ENCODE assay signal across 36 mouse cellular contexts in the genomic region with DNA sequence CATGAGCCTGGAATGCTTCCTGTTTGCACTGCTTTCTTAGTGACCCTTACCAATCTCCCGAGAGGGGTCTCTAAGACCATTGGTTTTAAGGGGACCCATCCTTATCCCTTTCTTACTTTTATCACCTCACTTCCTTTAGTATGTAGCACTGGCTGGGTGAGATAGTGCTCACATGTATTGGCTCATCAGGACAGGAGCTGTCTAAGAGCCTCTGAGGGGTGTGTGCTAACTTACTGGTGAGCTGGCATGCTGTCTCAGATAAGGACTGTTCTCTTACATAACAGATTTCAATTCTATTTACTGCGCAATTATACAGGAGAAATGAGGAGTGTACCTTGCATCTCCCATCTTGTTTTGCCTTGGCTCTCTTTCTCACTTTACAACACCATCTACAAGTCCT. TPM values are rescaled to one million over a fixed set of nuclear protein-coding genes. Genes with fewer than 3 reads are reported as not detected.
DNase-seq lines count a peak whose midpoint lies in the region; ATAC-seq and TF ChIP-seq lines count a peak whose summit lies in the region.
"Had no signal": no experiment of that assay in that cellular context is flagged by ENCODE, and none has a peak within 500 bp of the region (broad histone marks: within the 10 kb centered on the region; RNA-seq: fewer than 3 reads in every experiment).

No protein-coding gene starts in this region.

- 59% methylated on average over 2 of the region's 2 CpGs for WGBS in intestine, postnatal 0 days
- 8% methylated on average over 2 of the region's 2 CpGs for WGBS in liver, embryonic 14.5 days (ENCODE audit: insufficient replicate concordance)

- DNase-seq in liver, embryonic 14.5 days (ENCODE audit: low read depth in 3 of 3, low spot score in 3 of 3): peak in 1 of 3 experiments; percentile 26
- no peak for DNase-seq in kidney, postnatal 10 days
- no peak for DNase-seq in testis, postnatal 14 days (ENCODE audit: low spot score)
- no peak for DNase-seq in embryo, embryonic 10.5 days (ENCODE audit: low spot score)
- DNase-seq: adrenal gland, adult 8-10 months; B cell, adult 2 months; cerebellum, adult 11 months; cerebellum, postnatal 10 days; gastrocnemius, adult 2 months; kidney, adult 18-20 months; kidney, postnatal 36 days; lung, adult 18-20 months; right cerebral cortex, adult 18-20 months; right cerebral cortex, postnatal 4 days; thymus, adult 2 months; thymus, postnatal 36 days had no signal

- H3K27me3 ChIP-seq in intestine, postnatal 0 days (replicated peaks; ENCODE audit: control insufficient read depth, insufficient read depth, low read length): no peaks in the 10 kb centered on the region
- no peaks in the 10 kb centered on the region for H3K27me3 ChIP-seq in liver, embryonic 14.5 days (ENCODE audit: control insufficient read depth, insufficient read depth, low read length)
- H3K27me3 ChIP-seq: embryonic facial prominence, embryonic 15.5 days; heart, embryonic 15.5 days; kidney, embryonic 15.5 days; limb, embryonic 12.5 days; neural tube, embryonic 12.5 days had no signal

- 0 out of 2 replicates have a peak, but pooled peaks cover 3% of the 10 kb centered on the region for H3K4me1 ChIP-seq in intestine, postnatal 0 days (replicated peaks; ENCODE audit: control insufficient read depth, insufficient read depth, low read length)
- H3K4me1 ChIP-seq in liver, embryonic 14.5 days (replicated peaks; ENCODE audit: control insufficient read depth in 2 of 2, insufficient read depth in 2 of 2, low read length in 1 of 2): peaks cover 3 to 20% of the 10 kb centered on the region in 2 experiments; a peak in 3 of 4 replicates
- H3K4me1 ChIP-seq: embryonic facial prominence, embryonic 15.5 days; heart, embryonic 15.5 days; kidney, embryonic 15.5 days; limb, embryonic 12.5 days; neural tube, embryonic 12.5 days had no signal

- no peak overlapping the region for H3K4me3 ChIP-seq in intestine, postnatal 0 days (ENCODE audit: low read depth, low read length)
- no peak overlapping the region for H3K4me3 ChIP-seq in liver, embryonic 14.5 days (ENCODE audit: insufficient read depth in 1 of 2, low read depth in 2 of 2, low read length in 2 of 2)
- H3K4me3 ChIP-seq: embryonic facial prominence, embryonic 10.5 days; embryonic facial prominence, embryonic 15.5 days; gastrocnemius, adult 2 months; heart, embryonic 15.5 days; kidney, embryonic 15.5 days; layer of hippocampus, adult 2 months; left cerebral cortex, adult 2 months; limb, embryonic 12.5 days; myocyte; neural tube, embryonic 12.5 days had no signal

- H3K4me2 ChIP-seq in intestine, postnatal 0 days (replicated peaks; ENCODE audit: low read depth): no peak overlapping the region
- H3K4me2 ChIP-seq in liver, embryonic 14.5 days (ENCODE audit: low read depth): no peak overlapping the region
- H3K4me2 ChIP-seq: embryonic facial prominence, embryonic 15.5 days; heart, embryonic 15.5 days; kidney, embryonic 15.5 days; limb, embryonic 12.5 days; midbrain, embryonic 11.5 days; neural tube, embryonic 12.5 days had no signal

- ATAC-seq in common myeloid progenitor, adult 5-6 weeks (replicated peaks; ENCODE audit: low read depth, poor library complexity, severe bottlenecking): peak; percentile 73
- peak; percentile 61 for ATAC-seq in intestine, postnatal 0 days
- peak; percentile 91 for ATAC-seq in liver, embryonic 14.5 days (ENCODE audit: insufficient read depth)
- peak; percentile 98 for ATAC-seq in megakaryocyte-erythroid progenitor cell, adult 5-6 weeks (replicated peaks; ENCODE audit: low FRiP score, low TSS enrichment, poor library complexity, severe bottlenecking)
- ATAC-seq: forebrain, embryonic 14.5 days; hindbrain, embryonic 16.5 days; lung, postnatal 0 days; midbrain, embryonic 16.5 days had no signal

- peak; percentile 53 for TF ChIP-seq EP300 in liver, embryonic 14.5 days (IDR thresholded peaks at IDR 0.05; ENCODE audit: low read depth)

- no peak for TF ChIP-seq CTCF in intestine, postnatal 0 days (IDR thresholded peaks at IDR 0.05; ENCODE audit: low read depth)
- no peak for TF ChIP-seq CTCF in liver, embryonic 14.5 days (IDR thresholded peaks at IDR 0.05; ENCODE audit: low read depth)

- no peak overlapping the region for H3K9ac ChIP-seq in intestine, postnatal 0 days (ENCODE audit: low read depth, low read length)
- no peak overlapping the region for H3K9ac ChIP-seq in liver, embryonic 14.5 days (replicated peaks)
- H3K9ac ChIP-seq: embryonic facial prominence, embryonic 15.5 days; heart, embryonic 15.5 days; kidney, embryonic 15.5 days; limb, embryonic 12.5 days; neural tube, embryonic 12.5 days had no signal

- H3K36me3 ChIP-seq in intestine, postnatal 0 days (ENCODE audit: control insufficient read depth, insufficient read depth): no peaks in the 10 kb centered on the region
- no peaks in the 10 kb centered on the region for H3K36me3 ChIP-seq in liver, embryonic 14.5 days (replicated peaks; ENCODE audit: control insufficient read depth, insufficient read depth, low read depth)
- H3K36me3 ChIP-seq: embryonic facial prominence, embryonic 10.5 days; embryonic facial prominence, embryonic 15.5 days; heart, embryonic 15.5 days; kidney, embryonic 15.5 days; limb, embryonic 12.5 days; neural tube, embryonic 12.5 days had no signal

- H3K9me3 ChIP-seq in intestine, postnatal 0 days (ENCODE audit: control insufficient read depth): no peaks in the 10 kb centered on the region
- H3K9me3 ChIP-seq in liver, embryonic 14.5 days (ENCODE audit: control insufficient read depth, low read length): no peaks in the 10 kb centered on the region
- H3K9me3 ChIP-seq: embryonic facial prominence, embryonic 10.5 days; embryonic facial prominence, embryonic 15.5 days; heart, embryonic 15.5 days; kidney, embryonic 15.5 days; limb, embryonic 12.5 days; neural tube, embryonic 12.5 days had no signal

- no peak overlapping the region for H3K27ac ChIP-seq in intestine, postnatal 0 days (ENCODE audit: low read depth, low read length)
- no peak overlapping the region for H3K27ac ChIP-seq in liver, embryonic 14.5 days
- H3K27ac ChIP-seq: embryonic facial prominence, embryonic 10.5 days; embryonic facial prominence, embryonic 15.5 days; gastrocnemius, adult 2 months; heart, embryonic 15.5 days; kidney, embryonic 15.5 days; layer of hippocampus, adult 2 months; left cerebral cortex, adult 2 months; limb, embryonic 12.5 days; macrophage; neural tube, embryonic 12.5 days; stomach, postnatal 0 days had no signal

RNA-seq across cellular contexts. Expression of a gene that starts 7.7 kb away (rescaled TPM):
- not detected in 2 replicates for total RNA-seq in common myeloid progenitor, adult 5-6 weeks (2017)
- 4.9 and 5.3 TPM in 2 replicates for polyA plus RNA-seq in intestine, postnatal 0 days (2015; fragmentation: Nextera tagmentation; extraction: Ambion mirVana)
- polyA plus RNA-seq in liver, embryonic 14.5 days (2012; rRNA removed): 0.02 TPM in 2 replicates
- polyA plus RNA-seq in liver, embryonic 14.5 days (2014; fragmentation: Nextera tagmentation; extraction: Ambion mirVana): 0.06 TPM in 1 of 2 replicates, not detected in the other
- not detected in 2 replicates for total RNA-seq in megakaryocyte-erythroid progenitor cell, adult 5-6 weeks (2014; fragmentation: Nextera tagmentation)
- total RNA-seq in megakaryocyte-erythroid progenitor cell, adult 5-6 weeks (2017): not detected in 2 replicates
- total RNA-seq: gastrocnemius, adult 2 months; left cerebral cortex, adult 2 months had no signal
- polyA plus RNA-seq: forebrain, embryonic 14.5 days; macrophage; midbrain, embryonic 11.5 days; spleen, adult 2 months had no signal
